Mouse (Mus musculus): ENCODE results near the gene Gng12.

- TF ChIP-seq CTCF (IDR thresholded peaks at IDR 0.05; ENCODE audit: low read depth, low read length) (no peak), POLR2A (IDR thresholded peaks at IDR 0.05; ENCODE audit: borderline replicate concordance, low read depth, low read length) (no peak)
These were observed 152.9 kb downstream of the Gng12 start for GRCm38 (mm10) chr6:67048880-67049694.

Measured in bone marrow macrophage, adult 2 months (primary cell).